ENCODE assay signal across 10 mouse cellular contexts in genomic region chr7:128583213-128583948, GRCm38 (mm10). TPM values are rescaled to one million over a fixed set of nuclear protein-coding genes. Genes with fewer than 3 reads are reported as not detected.
DNase-seq lines count a peak whose midpoint lies in the region; ATAC-seq lines count a peak whose summit lies in the region.
"Had no signal": no experiment of that assay in that cellular context is flagged by ENCODE, and none has a peak within 500 bp of the region (broad histone marks: within the 10 kb centered on the region; RNA-seq: fewer than 3 reads in every experiment).

No protein-coding gene starts in this region.

- H3K36me3 ChIP-seq in forebrain, embryonic 14.5 days (ENCODE audit: control insufficient read depth, insufficient read depth, low read length): no peaks in the 10 kb centered on the region
- H3K36me3 ChIP-seq in forebrain, embryonic 13.5 days (ENCODE audit: poor library complexity, severe bottlenecking): no peaks in the 10 kb centered on the region

- H3K9ac ChIP-seq in forebrain, embryonic 14.5 days (ENCODE audit: low read length): no peak overlapping the region
- H3K9ac ChIP-seq in forebrain, embryonic 13.5 days: no peak overlapping the region

- H3K27me3 ChIP-seq in forebrain, embryonic 14.5 days (replicated peaks; ENCODE audit: control insufficient read depth, insufficient read depth, low read length): no peaks in the 10 kb centered on the region
- no peaks in the 10 kb centered on the region for H3K27me3 ChIP-seq in forebrain, embryonic 13.5 days

- ATAC-seq in forebrain, embryonic 14.5 days: no peak
- ATAC-seq in forebrain, embryonic 13.5 days: no peak

- H3K27ac ChIP-seq in forebrain, embryonic 14.5 days (ENCODE audit: low read depth, low read length): no peak overlapping the region
- H3K27ac ChIP-seq in forebrain, embryonic 13.5 days: no peak overlapping the region
- H3K27ac ChIP-seq: macrophage had no signal

- no peak overlapping the region for H3K4me3 ChIP-seq in forebrain, embryonic 14.5 days (ENCODE audit: low read depth, low read length)
- no peak overlapping the region for H3K4me3 ChIP-seq in forebrain, embryonic 13.5 days
- H3K4me3 ChIP-seq: erythroblast, embryonic 14.5 days had no signal

- 75% methylated on average over 6 of the region's 6 CpGs for WGBS in forebrain, embryonic 14.5 days
- 78% methylated on average over 6 of the region's 6 CpGs for WGBS in forebrain, embryonic 13.5 days

- DNase-seq in forebrain, embryonic 14.5 days (ENCODE audit: low spot score): peak; percentile 31
- DNase-seq in 3T3-L1 (ENCODE audit: low read depth, low spot score): peak; percentile 71
- peak; percentile 45 for DNase-seq in cerebellum, adult 8-10 months
- peak; percentile 12 to 55 for DNase-seq in kidney, postnatal 4 days
- DNase-seq in right cerebral cortex, postnatal 25 days: peak; percentile 68
- no peak for DNase-seq in urinary bladder, postnatal 10 days (ENCODE audit: low spot score)
- no peak for DNase-seq in gastrocnemius, postnatal 10 days

- H3K4me2 ChIP-seq in forebrain, embryonic 14.5 days (ENCODE audit: low read length): no peak overlapping the region
- H3K4me2 ChIP-seq in forebrain, embryonic 13.5 days: no peak overlapping the region

- no peaks in the 10 kb centered on the region for H3K4me1 ChIP-seq in forebrain, embryonic 14.5 days (ENCODE audit: control insufficient read depth, insufficient read depth, low read length)
- H3K4me1 ChIP-seq in forebrain, embryonic 13.5 days: peaks cover 20% of the 10 kb centered on the region

- no peaks in the 10 kb centered on the region for H3K9me3 ChIP-seq in forebrain, embryonic 14.5 days (replicated peaks; ENCODE audit: control insufficient read depth, low read length)
- H3K9me3 ChIP-seq in forebrain, embryonic 13.5 days (replicated peaks): no peaks in the 10 kb centered on the region

RNA-seq across cellular contexts. Expression of gene Inpp5f, which starts 27.7 kb away (rescaled TPM):
- 257 and 314 TPM in 2 replicates for polyA plus RNA-seq in forebrain, embryonic 14.5 days (2014; fragmentation: Nextera tagmentation; extraction: Ambion mirVana)
- polyA plus RNA-seq in forebrain, embryonic 13.5 days (2015; fragmentation: Nextera tagmentation; extraction: Ambion mirVana): 185 and 204 TPM in 2 replicates
- 1 to 10 TPM; 5.0 to 7.2 TPM for total RNA-seq in gastrocnemius, postnatal 10 days (2021)

RNA-seq across cellular contexts. Expression of gene Bag3, which starts 60.0 kb away (rescaled TPM):
- 1.4 and 1.7 TPM in 2 replicates for polyA plus RNA-seq in forebrain, embryonic 14.5 days (2014; fragmentation: Nextera tagmentation; extraction: Ambion mirVana)
- 1.9 and 2.1 TPM in 2 replicates for polyA plus RNA-seq in forebrain, embryonic 13.5 days (2015; fragmentation: Nextera tagmentation; extraction: Ambion mirVana)
- 10 to 100 TPM; 85.7 to 94.3 TPM for total RNA-seq in gastrocnemius, postnatal 10 days (2021)

Comparison
In these comparisons a context has a peak if more than half of its experiments do, and no peak if none do; other contexts are left out.
1. DNase-seq: peak in forebrain, embryonic 14.5 days (single experiment), 3T3-L1 (single experiment), cerebellum, adult 8-10 months (single experiment), kidney, postnatal 4 days (2 of 2) and right cerebral cortex, postnatal 25 days (single experiment); none in urinary bladder, postnatal 10 days (single experiment) and gastrocnemius, postnatal 10 days (single experiment).